Mouse (Mus musculus) MEL (cell line): ENCODE data around the gene Shisa9. TPM values are rescaled to one million over a fixed set of nuclear protein-coding genes. Genes with fewer than 3 reads are reported as not detected.

Source experiments
- DNase-seq: peaks from one replicate; pipeline ENCODE4 v3.0.0; 2011; ENCODE audit warnings: low read depth, low spot score
- H3K27ac ChIP-seq: 2 replicates; pipeline ENCODE4 v1.5.1; 2012; ENCODE audit warnings: low read depth, mild to moderate bottlenecking, control low read depth, low read length, moderate library complexity; ENCODE audit not compliant: control insufficient read depth
- H3K27me3 ChIP-seq, 2 experiments: fragments of 150-350 bp in 1 of 2; sonication (generic) in 1 of 2; 2 replicates each; pipeline ENCODE4 v1.6.1; 2012; ENCODE audit warnings: low read length in 2 of 2, mild to moderate bottlenecking in 2 of 2, improper control_type of control experiment in 1 of 2, moderate library complexity in 1 of 2; ENCODE audit not compliant: insufficient read depth in 2 of 2, control insufficient read depth in 1 of 2
- H3K36me3 ChIP-seq, 2 experiments: 2 replicates each; pipeline ENCODE4 v1.6.1; 2012 to 2014; ENCODE audit warnings: low read length in 2 of 2, improper control_type of control experiment in 1 of 2, inconsistent platforms in 1 of 2, mild to moderate bottlenecking in 1 of 2; ENCODE audit not compliant: insufficient read depth in 2 of 2, control insufficient read depth in 1 of 2
- H3K4me1 ChIP-seq, 2 experiments: fragments of 150-350 bp in 1 of 2; sonication (generic) in 1 of 2; 2 replicates each; pipeline ENCODE4 v1.6.1; 2012; ENCODE audit warnings: low read length in 2 of 2, improper control_type of control experiment in 1 of 2, mild to moderate bottlenecking in 1 of 2; ENCODE audit not compliant: insufficient read depth in 2 of 2, control insufficient read depth in 1 of 2
- H3K4me3 ChIP-seq, 2 experiments: fragments of 150-350 bp in 1 of 2; sonication (generic) in 1 of 2; 2 replicates each; pipeline ENCODE4 v1.5.1; 2012; ENCODE audit warnings: low read depth in 2 of 2, low read length in 2 of 2, mild to moderate bottlenecking in 2 of 2, moderate library complexity in 2 of 2, control low read depth in 1 of 2, improper control_type of control experiment in 1 of 2; ENCODE audit not compliant: control insufficient read depth in 1 of 2, insufficient read depth in 1 of 2
- H3K79me2 ChIP-seq: 2 replicates; pipeline ENCODE4 v1.6.1; 2012; ENCODE audit warnings: mild to moderate bottlenecking, low read length, moderate library complexity; ENCODE audit not compliant: control insufficient read depth, poor library complexity, insufficient read depth
- H3K9ac ChIP-seq: 2 replicates; pipeline ENCODE4 v1.6.1; 2012; ENCODE audit warnings: low read depth, mild to moderate bottlenecking, control low read depth, low read length, moderate library complexity; ENCODE audit not compliant: control insufficient read depth, poor library complexity, severe bottlenecking
- H3K9me3 ChIP-seq: fragments of 150-350 bp; sonication (generic); replicated peaks from 2 replicates; pipeline ENCODE4 v1.6.1; 2012; ENCODE audit warnings: mild to moderate bottlenecking, low read length, improper control_type of control experiment, moderate library complexity; ENCODE audit not compliant: insufficient read depth
- CHD1 ChIP-seq: IDR thresholded peaks from 2 replicates; pipeline ENCODE4 v1.6.1; 2012; ENCODE audit warnings: low read depth, mild to moderate bottlenecking, inconsistent platforms, low read length, improper control_type of control experiment
- CHD2 ChIP-seq: IDR thresholded peaks from 2 replicates; pipeline ENCODE4 v1.6.1; 2011; ENCODE audit warnings: low read length, improper control_type of control experiment
- E2F4 ChIP-seq: IDR thresholded peaks from 2 replicates; pipeline ENCODE4 v1.6.1; 2011; ENCODE audit warnings: low read depth, low read length, improper control_type of control experiment, borderline replicate concordance
- ELF1 ChIP-seq: IDR thresholded peaks from 2 replicates; pipeline ENCODE4 v1.6.1; 2014; ENCODE audit warnings: low read depth, mild to moderate bottlenecking, inconsistent platforms, low read length, improper control_type of control experiment, moderate library complexity
- EP300 ChIP-seq, 2 experiments: IDR thresholded peaks; 2 replicates each; pipeline ENCODE4 v1.6.1; 2011; ENCODE audit warnings: improper control_type of control experiment in 2 of 2, low read length in 2 of 2, low read depth in 1 of 2, mild to moderate bottlenecking in 1 of 2
- ETS1 ChIP-seq: IDR thresholded peaks from 2 replicates; pipeline ENCODE4 v1.6.1; 2012; ENCODE audit warnings: low read depth, mild to moderate bottlenecking, inconsistent platforms, low read length, improper control_type of control experiment, moderate library complexity
- GABPA ChIP-seq: IDR thresholded peaks from 2 replicates; pipeline ENCODE4 v1.6.1; 2012; ENCODE audit warnings: low read depth, mild to moderate bottlenecking, inconsistent platforms, low read length, improper control_type of control experiment, moderate library complexity
- GATA1 ChIP-seq: IDR thresholded peaks from 2 replicates; pipeline ENCODE4 v1.6.1; 2011; ENCODE audit warnings: low read depth, low read length, improper control_type of control experiment
- JUND ChIP-seq: IDR thresholded peaks from 2 replicates; pipeline ENCODE4 v1.6.1; 2011; ENCODE audit warnings: low read depth, mild to moderate bottlenecking, improper control_type of control experiment, low read length
- MAFK ChIP-seq: IDR thresholded peaks from 2 replicates; pipeline ENCODE4 v1.6.1; 2011; ENCODE audit warnings: low read depth, mild to moderate bottlenecking, low read length, improper control_type of control experiment, borderline replicate concordance
- MAX ChIP-seq: IDR thresholded peaks from 2 replicates; pipeline ENCODE4 v1.6.1; 2011; ENCODE audit warnings: low read length, improper control_type of control experiment
- MAZ ChIP-seq: IDR thresholded peaks from 2 replicates; pipeline ENCODE4 v1.6.1; 2012; ENCODE audit warnings: low read depth, mild to moderate bottlenecking, inconsistent platforms, low read length, improper control_type of control experiment
- MXI1 ChIP-seq: IDR thresholded peaks from 2 replicates; pipeline ENCODE4 v1.6.1; 2011; ENCODE audit warnings: mild to moderate bottlenecking, low read depth, low read length, improper control_type of control experiment
- MYC ChIP-seq: IDR thresholded peaks from 2 replicates; pipeline ENCODE4 v1.6.1; 2011; ENCODE audit warnings: low read depth, mild to moderate bottlenecking, low read length, improper control_type of control experiment, moderate library complexity
- NELFE ChIP-seq: IDR thresholded peaks from 2 replicates; pipeline ENCODE4 v1.6.1; 2011; ENCODE audit warnings: low read depth, low read length, improper control_type of control experiment
- NRF1 ChIP-seq: IDR thresholded peaks from 2 replicates; pipeline ENCODE4 v1.6.1; 2014; ENCODE audit warnings: low read depth, mild to moderate bottlenecking, inconsistent platforms, low read length, improper control_type of control experiment, moderate library complexity; ENCODE audit not compliant: poor library complexity, insufficient read depth, severe bottlenecking
- POLR2A ChIP-seq, 2 experiments: IDR thresholded peaks; 2 replicates each; pipeline ENCODE4 v1.6.1; 2011 to 2012; ENCODE audit warnings: low read length in 2 of 2, mild to moderate bottlenecking in 2 of 2, control low read depth in 1 of 2, improper control_type of control experiment in 1 of 2, low read depth in 1 of 2, moderate library complexity in 1 of 2; ENCODE audit not compliant: control insufficient read depth in 1 of 2, insufficient read depth in 1 of 2, poor library complexity in 1 of 2
- POLR2AphosphoS5 ChIP-seq: IDR thresholded peaks from 2 replicates; pipeline ENCODE4 v1.6.1; 2012; ENCODE audit warnings: low read depth, borderline replicate concordance, mild to moderate bottlenecking, inconsistent platforms, low read length, moderate library complexity, mixed read lengths
- TBP ChIP-seq: IDR thresholded peaks from 2 replicates; pipeline ENCODE4 v1.8.0; 2011; ENCODE audit warnings: low read depth, low read length, improper control_type of control experiment
- TCF12 ChIP-seq: IDR thresholded peaks from 2 replicates; pipeline ENCODE4 v1.6.1; 2014; ENCODE audit warnings: low read depth, mild to moderate bottlenecking, inconsistent platforms, low read length, improper control_type of control experiment, moderate library complexity
- UBTF ChIP-seq: IDR thresholded peaks from 2 replicates; pipeline ENCODE4 v1.6.1; 2012; ENCODE audit warnings: low read depth, mild to moderate bottlenecking, inconsistent platforms, low read length, improper control_type of control experiment, moderate library complexity, borderline replicate concordance; ENCODE audit not compliant: insufficient read depth
- USF1 ChIP-seq: IDR thresholded peaks from 2 replicates; pipeline ENCODE4 v1.6.1; 2014; ENCODE audit warnings: low read depth, mild to moderate bottlenecking, inconsistent platforms, low read length, improper control_type of control experiment, moderate library complexity
- USF2 ChIP-seq, 2 experiments: IDR thresholded peaks; 2 replicates each; pipeline ENCODE4 v1.6.1; 2011 to 2012; ENCODE audit warnings: improper control_type of control experiment in 2 of 2, low read length in 2 of 2, borderline replicate concordance in 1 of 2, inconsistent platforms in 1 of 2, low read depth in 1 of 2, mild to moderate bottlenecking in 1 of 2; ENCODE audit not compliant: insufficient read depth in 1 of 2
- ZKSCAN1 ChIP-seq: IDR thresholded peaks from 2 replicates; pipeline ENCODE4 v1.6.1; 2012; ENCODE audit warnings: low read depth, mild to moderate bottlenecking, inconsistent platforms, low read length, improper control_type of control experiment, moderate library complexity
- ZMIZ1 ChIP-seq: IDR thresholded peaks from 2 replicates; pipeline ENCODE4 v1.6.1; 2012; ENCODE audit warnings: low read depth, mild to moderate bottlenecking, inconsistent platforms, low read length, improper control_type of control experiment, moderate library complexity
- polyA plus RNA-seq, 2 experiments: library from polyadenylated mRNA; stranded (reverse) in 1 of 2; unstranded in 1 of 2; fragments of >175 nt in 1 of 2; fragments of >200 nt in 1 of 2; gene quantifications; 2 replicates each; pipeline versions ENCODE4 v1.2.1 to v1.2.4; 2012; ENCODE audit warnings: low replicate concordance in 2 of 2, low read depth in 1 of 2; ENCODE audit not compliant: insufficient read length in 2 of 2, insufficient read depth in 1 of 2, missing spikeins in 1 of 2
- total RNA-seq: library from RNA; depleted of rRNA; stranded (reverse); fragments of 300-350 nt; gene quantifications from 2 replicates; pipeline ENCODE4 v1.2.3, GENCODE M21; 2012

The Shisa9 gene
- total and polyA plus RNA-seq, 3 experiments = not detected

DNA sequence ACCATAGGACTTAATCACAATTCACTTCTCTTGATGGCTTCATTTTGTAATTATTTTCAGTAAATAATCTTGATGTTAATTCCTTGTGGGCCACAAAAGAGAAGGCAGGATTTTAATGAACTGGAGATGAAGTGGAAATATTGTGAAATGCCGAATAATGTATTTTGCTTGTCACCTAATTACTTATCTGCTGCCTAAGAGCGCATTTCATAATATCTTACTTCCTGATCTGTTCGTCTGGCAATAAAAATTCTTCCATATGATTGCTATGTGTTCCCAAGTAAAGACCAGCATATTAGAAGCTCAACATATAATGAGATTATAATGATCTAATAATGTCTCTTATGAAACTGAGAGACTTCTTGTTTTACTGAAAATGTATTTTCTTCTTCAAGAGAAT, 235.9 kb downstream of the Shisa9 start:
- H3K79me2 ChIP-seq = no peaks in the 10 kb centered on the region
- H3K27ac ChIP-seq = no peak overlapping the region
- no peaks in the 10 kb centered on the region for H3K9me3 ChIP-seq
- H3K4me1 ChIP-seq = no peaks in the 10 kb centered on the region
- TF ChIP-seq EP300 (IDR thresholded peaks at IDR 0.05; ENCODE audit: low read depth in 1 of 2, low read length in 2 of 2) (no peak), ELF1 (no peak), GATA1 (no peak), ZMIZ1 (no peak), GABPA (no peak), JUND (no peak), MAFK (no peak), MAX (no peak), E2F4 (no peak), MYC (no peak), POLR2A (IDR thresholded peaks at IDR 0.05; ENCODE audit: control insufficient read depth in 1 of 2, insufficient read depth in 1 of 2, low read depth in 1 of 2, low read length in 2 of 2, poor library complexity in 1 of 2) (no peak), ZKSCAN1 (no peak)
- H3K36me3 ChIP-seq = no peaks in the 10 kb centered on the region
- no peak overlapping the region for H3K4me3 ChIP-seq
- no peak overlapping the region for H3K9ac ChIP-seq
- no peak for DNase-seq
- no peaks in the 10 kb centered on the region for H3K27me3 ChIP-seq

DNA sequence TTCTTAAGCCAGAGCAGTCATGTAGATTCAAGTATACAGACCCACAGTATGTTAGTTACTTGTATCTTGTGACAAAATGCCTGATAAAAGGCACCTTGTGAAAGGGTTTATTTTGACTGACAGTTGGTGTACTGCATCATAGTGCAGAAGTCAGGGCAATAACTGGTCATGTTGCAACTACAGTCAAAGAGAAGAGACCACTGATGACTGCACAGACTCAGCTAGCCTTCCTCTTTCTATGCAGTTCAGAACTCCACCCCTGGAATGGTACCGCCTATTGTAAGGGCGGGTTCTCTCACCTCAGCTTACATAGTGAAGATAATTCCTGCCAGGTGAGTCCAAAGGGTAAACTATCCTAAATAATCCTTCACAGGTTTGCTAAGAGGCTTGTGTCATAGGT, 239.6 kb downstream of the Shisa9 start:
- Histone ChIP-seq H3K4me3 (no peak overlapping the region), H3K9me3 (no peaks in the 10 kb centered on the region), H3K27ac (no peak overlapping the region), H3K4me1 (no peaks in the 10 kb centered on the region), H3K79me2 (no peaks in the 10 kb centered on the region), H3K36me3 (no peaks in the 10 kb centered on the region)
- DNase-seq = no peak
- no peak for TF ChIP-seq USF1
- no peak for TF ChIP-seq POLR2AphosphoS5
- TF ChIP-seq TBP = no peak
- TF ChIP-seq CHD1 = no peak
- no peak for TF ChIP-seq UBTF
- TF ChIP-seq GATA1 = no peak
- TF ChIP-seq NELFE = no peak
- TF ChIP-seq TCF12 = no peak
- TF ChIP-seq NRF1 = no peak
- no peak for TF ChIP-seq CHD2
- no peak for TF ChIP-seq MAZ
- no peak for TF ChIP-seq USF2 (IDR thresholded peaks at IDR 0.05; ENCODE audit: borderline replicate concordance in 1 of 2, insufficient read depth in 1 of 2, low read depth in 1 of 2, low read length in 2 of 2)
- no peak for TF ChIP-seq MXI1
- TF ChIP-seq ETS1 = no peak
- TF ChIP-seq, all 39 proteins: peak for 0
- Histone ChIP-seq H3K9ac (no peak overlapping the region), H3K27me3 (no peaks in the 10 kb centered on the region)
